Mouse (Mus musculus): Measurements from ENCODE around the gene Zmat5.

The Zmat5 gene

GRCm38 (mm10) chr11:4738719-4739118 is 34.2 kb downstream of the Zmat5 start:
- DNase-seq: no peak

DNA sequence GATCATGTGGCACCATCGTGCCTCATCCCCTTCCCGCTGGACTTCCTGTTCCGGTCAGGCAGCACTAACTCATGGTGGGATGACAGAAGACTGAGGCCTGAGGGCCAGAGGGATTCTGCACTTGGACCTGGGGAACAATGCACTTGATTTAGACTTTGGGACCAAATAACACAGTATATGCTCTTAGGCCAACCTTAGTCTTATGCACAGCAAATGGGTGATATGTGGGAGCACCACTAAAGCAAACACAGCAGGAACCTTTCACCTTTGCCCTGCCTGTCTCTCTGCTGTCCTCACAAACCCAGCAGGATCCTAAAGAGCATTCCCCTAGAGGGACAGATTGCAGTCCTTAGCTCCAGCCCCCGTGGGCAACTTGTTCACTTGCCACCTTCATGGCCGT is 36.3 kb downstream of the Zmat5 start:
- no peak for DNase-seq

DNA sequence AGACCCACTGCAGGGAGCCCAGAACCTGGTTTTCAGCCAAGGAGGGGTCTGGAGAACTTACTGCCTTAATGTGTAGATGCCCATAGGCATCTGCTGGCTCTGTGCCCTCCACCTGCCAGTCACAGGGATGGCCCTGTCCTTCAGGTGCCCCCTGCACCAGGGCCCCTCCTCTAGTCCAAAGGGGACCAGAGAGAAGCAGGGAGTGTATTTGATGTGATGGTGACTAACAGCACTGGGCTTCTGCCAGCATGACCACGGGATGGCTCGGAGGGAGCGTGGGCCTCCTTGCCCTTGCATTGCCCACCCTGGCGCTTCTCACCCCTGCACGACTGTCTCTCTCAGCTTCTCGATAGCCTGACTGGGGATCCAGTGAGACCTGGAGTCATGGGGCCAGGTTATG is 40.2 kb downstream of the Zmat5 start:
- DNase-seq: no peak

DNA sequence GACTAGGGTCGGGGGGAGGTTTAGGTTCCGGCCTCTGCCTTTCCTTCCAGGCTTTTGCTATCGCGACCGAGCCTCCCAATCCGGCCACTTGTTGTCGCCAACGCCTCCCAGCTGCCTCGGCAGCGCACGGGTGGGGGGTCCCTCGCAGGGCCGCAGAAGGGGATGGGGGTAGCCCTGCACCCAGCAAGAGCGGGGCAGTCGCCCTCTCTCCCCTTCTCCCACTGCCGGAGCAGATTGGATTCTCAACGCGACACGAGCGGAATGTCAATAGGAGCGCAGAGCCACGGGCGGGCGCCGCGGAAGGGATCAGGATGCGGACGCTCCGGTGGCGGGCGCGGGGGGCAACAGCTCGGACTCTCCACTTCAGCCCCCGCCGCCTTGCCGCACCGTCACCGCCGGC is 41.5 kb downstream of the Zmat5 start:
- no peak for DNase-seq

GRCm38 (mm10) chr11:4746733-4747132 is 42.3 kb downstream of the Zmat5 start, which contains the start of gene Cabp7:
Gene Cabp7, minus strand, starts transcription at chr11:4746778.
- DNase-seq: no peak

GRCm38 (mm10) chr11:4747285-4747684 is 42.8 kb downstream of the Zmat5 start:
- DNase-seq: no peak

- DNase-seq: peak; percentile 83
These were observed 45.8 kb downstream of the Zmat5 start for GRCm38 (mm10) chr11:4750263-4750662.

- DNase-seq: no peak
These were observed 48.4 kb downstream of the Zmat5 start for GRCm38 (mm10) chr11:4752836-4753235.

- no peak for DNase-seq
These were observed 49.6 kb downstream of the Zmat5 start for GRCm38 (mm10) chr11:4754036-4754435.

DNA sequence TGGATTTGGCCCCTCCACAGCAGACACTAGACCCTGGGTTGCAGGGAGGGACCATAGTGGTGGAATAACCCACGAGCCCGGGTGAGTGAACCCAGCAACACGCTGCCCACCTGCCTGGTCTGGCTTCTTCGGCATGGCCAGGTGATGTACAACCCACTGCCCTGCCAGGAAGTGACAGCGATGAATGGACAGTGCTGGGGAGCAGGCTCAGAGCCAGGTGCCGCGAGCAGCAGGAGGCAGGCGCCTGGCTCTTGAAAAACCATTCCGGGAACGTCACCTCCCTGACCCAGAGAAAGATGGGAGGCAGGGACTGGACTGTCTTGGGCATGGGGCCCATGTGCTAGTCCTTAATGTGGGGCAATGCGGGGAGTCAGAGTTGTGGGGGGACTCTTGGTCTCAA is 50.4 kb downstream of the Zmat5 start:
- no peak for DNase-seq

DNA sequence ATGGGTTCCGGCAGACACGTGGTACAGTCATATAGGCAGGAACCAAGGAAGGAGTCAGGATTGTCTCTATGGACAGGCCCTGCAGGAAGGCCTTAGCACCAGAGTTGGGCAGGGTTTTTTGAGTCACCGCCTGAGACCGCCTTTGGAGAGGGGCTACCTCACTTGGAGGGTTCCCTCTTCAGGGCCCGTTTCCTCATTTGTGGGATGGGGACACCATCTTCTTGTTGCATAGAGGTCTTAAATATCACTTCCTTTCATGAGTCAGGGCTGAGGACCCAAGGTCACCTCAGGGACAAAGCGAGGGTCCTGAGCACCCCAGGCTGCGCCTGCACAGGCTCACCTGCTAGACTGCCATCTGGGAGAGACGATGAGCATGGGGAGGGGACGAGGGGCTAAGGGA is 52.0 kb downstream of the Zmat5 start:
- DNase-seq: no peak

DNA sequence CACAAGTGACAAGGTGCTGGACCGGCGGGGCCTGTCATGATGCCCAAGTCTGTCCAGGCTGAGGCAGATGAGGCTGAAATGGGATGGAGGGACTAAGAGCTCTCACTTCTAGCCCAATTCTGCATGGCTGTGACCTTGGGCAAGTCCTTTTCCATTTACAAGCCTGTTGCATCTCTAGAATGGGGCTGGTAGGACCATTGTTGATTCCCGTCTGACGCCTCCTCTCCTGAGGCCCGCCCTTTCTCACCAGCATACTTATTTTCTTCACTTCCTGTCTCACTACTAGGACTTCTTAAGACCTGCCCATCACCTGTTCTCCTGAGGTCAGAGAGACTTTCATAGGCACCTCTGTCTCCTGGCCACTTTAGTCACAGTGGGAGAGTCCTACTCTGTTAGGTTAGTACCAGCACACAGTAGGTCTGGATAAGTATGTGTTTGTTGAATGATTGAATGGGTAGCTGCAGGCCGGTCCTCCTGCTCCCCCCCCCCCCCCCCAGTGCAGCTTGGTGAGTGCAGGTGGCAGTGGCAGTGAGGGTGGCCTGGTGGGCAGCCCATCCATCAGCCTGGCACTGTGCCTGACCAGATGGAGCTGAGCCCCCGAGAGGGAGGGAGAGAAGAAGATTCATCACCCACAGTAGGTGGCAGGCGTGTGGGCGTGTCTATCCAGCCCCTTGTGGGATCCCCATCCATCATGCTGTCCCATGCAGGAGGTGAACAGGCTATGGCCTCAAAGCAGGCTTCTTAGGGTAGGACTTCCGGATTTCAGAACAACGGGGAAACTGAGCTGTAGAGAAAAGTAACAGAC is 52.7 kb downstream of the Zmat5 start:
- DNase-seq: no peak

GRCm38 (mm10) chr11:4757789-4758158 is 53.3 kb downstream of the Zmat5 start:
- no peak for DNase-seq

DNA sequence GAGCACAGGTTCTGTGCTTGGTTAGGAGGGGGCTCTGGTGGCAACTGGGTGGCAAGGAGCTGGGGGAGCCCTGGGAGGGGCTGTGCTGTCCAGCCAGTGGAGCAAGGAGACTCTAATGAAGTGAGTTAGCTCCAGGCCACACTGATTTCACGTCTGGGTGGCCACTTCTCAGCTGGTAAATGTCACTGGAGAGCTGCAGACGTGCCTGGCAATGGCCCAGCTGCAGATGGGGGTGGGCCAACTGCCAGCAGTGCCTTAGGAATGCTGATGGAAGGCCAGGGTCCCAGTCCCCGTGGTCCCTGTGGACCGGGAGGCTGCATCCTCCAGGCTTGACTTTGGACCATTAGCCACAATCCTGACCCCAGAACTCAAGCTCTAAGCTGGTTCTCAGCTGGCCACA is 56.0 kb downstream of the Zmat5 start:
- peak; percentile 31 for DNase-seq

DNA sequence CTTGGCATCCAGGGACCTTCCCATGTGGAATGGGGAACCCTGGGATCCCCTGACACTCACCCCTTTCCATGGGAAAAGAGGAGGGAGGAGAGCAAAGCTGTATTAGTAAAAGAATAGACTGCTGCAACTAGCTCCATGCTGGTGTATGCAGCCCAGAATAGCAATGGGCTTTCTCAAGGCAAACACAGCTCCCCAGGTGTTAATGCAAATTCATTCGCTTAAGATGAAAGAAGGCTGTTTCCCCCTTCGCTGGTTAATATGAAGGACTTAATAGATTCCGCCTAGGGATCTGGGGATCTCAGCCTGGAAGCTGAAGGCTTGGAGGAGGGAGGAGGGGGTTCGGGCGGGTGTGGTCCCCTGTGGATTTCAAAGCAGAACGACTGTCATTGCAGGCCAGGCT is 57.5 kb downstream of the Zmat5 start:
- DNase-seq: no peak

- DNase-seq: no peak
These were observed 58.0 kb downstream of the Zmat5 start for GRCm38 (mm10) chr11:4762511-4762910.

DNA sequence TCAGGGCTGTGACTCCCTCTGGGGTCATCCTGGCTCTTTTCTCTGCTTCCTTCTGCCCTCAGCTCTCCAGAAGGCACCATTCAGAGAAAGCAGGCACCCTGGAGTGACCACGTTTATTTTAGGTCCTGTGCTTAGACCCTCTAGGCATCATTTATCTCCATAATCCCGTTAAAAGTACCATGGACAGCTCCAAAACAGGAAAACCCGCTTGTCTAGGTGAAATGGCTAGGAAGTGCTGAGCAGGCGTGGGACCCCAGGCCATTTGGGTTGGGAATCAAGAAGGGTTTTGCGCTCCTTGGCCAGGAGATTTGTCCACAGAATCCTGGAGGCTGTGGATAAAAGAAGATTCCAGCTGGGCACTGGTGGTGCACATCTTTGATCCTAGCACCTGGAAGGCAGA is 59.2 kb downstream of the Zmat5 start:
- DNase-seq: no peak

DNA sequence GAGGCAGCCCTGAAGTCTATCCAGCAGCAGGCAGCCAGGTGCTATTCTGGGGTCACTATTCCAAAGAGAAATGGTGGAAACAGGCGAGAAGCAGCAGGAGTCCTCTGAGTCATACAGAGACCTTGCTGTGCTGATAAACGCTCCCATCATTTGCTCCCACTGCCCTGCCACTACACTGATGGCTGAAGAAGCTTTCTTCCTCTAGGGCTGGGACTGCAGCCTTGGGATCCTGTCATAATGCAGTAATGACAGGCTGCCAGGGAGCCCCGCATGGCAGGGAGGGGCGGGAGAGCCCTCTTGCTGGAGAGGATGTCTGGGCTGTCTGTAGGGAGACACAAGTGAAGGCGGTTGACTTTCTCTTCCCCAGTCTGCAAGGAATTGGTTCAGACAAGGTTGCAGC is 60.0 kb downstream of the Zmat5 start:
- no peak for DNase-seq

- DNase-seq: no peak
These were observed 63.9 kb downstream of the Zmat5 start for GRCm38 (mm10) chr11:4768399-4768798.

- DNase-seq: no peak
These were observed 64.8 kb downstream of the Zmat5 start for GRCm38 (mm10) chr11:4769293-4769692.

GRCm38 (mm10) chr11:4769881-4770280 is 65.4 kb downstream of the Zmat5 start:
- DNase-seq: no peak

- no peak for DNase-seq
These were observed 67.3 kb downstream of the Zmat5 start for GRCm38 (mm10) chr11:4771756-4772155.

- peak; percentile 79 for DNase-seq
These were observed 68.4 kb downstream of the Zmat5 start for GRCm38 (mm10) chr11:4772925-4773324.

DNA sequence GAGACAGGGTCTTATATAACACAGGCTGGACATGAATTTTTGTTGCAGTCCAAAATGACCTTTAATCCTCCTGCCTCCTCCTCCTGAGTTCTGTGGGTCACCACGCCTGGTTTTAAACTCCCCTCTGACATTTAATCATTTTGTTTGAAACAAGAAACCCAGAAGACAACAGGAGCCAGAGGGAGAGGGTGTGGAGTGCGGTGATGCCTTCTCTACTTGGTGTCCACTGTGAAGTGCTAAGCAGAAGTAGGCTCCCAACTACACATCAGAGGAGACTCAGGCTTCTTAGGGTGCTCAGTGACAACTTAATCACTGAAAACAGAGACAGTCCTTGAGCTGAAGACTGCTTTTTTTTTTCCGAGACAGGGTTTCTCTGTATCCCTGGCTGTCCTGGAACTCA is 76.4 kb downstream of the Zmat5 start:
- no peak for DNase-seq

- no peak for DNase-seq
These were observed 78.6 kb downstream of the Zmat5 start for GRCm38 (mm10) chr11:4783116-4783515.
